Mouse (Mus musculus): Measurements from ENCODE around the gene Slc36a2. TPM values are rescaled to one million over a fixed set of nuclear protein-coding genes. Genes with fewer than 3 reads are reported as not detected.

Slc36a2 gene
- polyA plus RNA-seq, 1 experiment from 2014 or later, result not detected

DNA sequence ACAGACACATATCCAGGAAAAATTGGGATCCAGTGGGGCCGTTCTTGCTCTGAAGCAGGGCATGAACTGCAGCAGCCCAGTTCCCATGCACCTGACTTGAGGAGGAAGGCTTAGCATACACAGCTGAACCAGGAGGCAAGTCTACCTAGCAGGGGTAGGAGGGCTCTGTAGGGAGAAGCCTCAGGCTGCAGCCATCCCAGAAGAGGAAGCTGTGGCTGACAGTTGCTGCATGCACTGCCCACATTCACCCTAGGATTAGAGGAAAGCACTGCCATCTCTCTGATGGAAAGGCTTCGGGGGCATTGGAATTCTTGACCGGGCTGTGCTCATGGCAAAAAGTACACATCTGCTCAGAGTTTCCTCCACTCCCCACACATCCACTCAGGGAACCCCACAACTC, 5.0 kb downstream of the Slc36a2 start:
- H3K4me2 ChIP-seq (replicated peaks), result no peak overlapping the region
- H3K4me1 ChIP-seq, result no peaks in the 10 kb centered on the region
- no peak overlapping the region for H3K4me3 ChIP-seq
- no peak for ATAC-seq (ENCODE audit: low FRiP score, low read depth)
- no peaks in the 10 kb centered on the region for H3K9me3 ChIP-seq
- no peaks in the 10 kb centered on the region for H3K36me3 ChIP-seq
- no peak overlapping the region for H3K27ac ChIP-seq (replicated peaks)
- H3K27me3 ChIP-seq, result no peaks in the 10 kb centered on the region
- WGBS, result 91% methylated on average over 3 of the region's 3 CpGs
- H3K9ac ChIP-seq (replicated peaks), result no peak overlapping the region

DNA sequence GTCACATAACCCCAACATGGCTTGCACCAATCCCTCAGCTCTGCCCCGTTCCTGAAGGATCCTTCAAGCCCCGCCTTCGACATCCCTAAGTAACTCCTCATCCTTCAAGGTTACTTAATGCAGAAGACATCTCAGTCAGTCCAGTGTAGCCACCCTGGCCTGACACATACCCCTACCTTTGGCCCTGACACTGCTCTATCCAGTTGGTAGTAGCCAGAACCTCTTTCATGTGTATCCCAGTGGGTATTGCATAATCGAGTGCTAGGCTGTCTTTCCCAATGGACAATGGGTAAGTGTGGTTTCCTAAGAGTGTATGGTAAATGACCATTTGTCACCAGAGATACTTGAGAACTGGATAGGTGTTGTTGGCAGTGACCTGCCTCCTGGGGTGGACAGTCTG, 6.0 kb downstream of the Slc36a2 start:
- Histone ChIP-seq H3K9ac (replicated peaks) (no peak overlapping the region), H3K4me3 (no peak overlapping the region), H3K27me3 (no peaks in the 10 kb centered on the region), H3K9me3 (no peaks in the 10 kb centered on the region), H3K27ac (replicated peaks) (no peak overlapping the region), H3K4me1 (no peaks in the 10 kb centered on the region), H3K4me2 (replicated peaks) (no peak overlapping the region), H3K36me3 (no peaks in the 10 kb centered on the region)
- no peak for ATAC-seq (ENCODE audit: low FRiP score, low read depth)
- WGBS, result 89% methylated on average over 4 of the region's 4 CpGs

DNA sequence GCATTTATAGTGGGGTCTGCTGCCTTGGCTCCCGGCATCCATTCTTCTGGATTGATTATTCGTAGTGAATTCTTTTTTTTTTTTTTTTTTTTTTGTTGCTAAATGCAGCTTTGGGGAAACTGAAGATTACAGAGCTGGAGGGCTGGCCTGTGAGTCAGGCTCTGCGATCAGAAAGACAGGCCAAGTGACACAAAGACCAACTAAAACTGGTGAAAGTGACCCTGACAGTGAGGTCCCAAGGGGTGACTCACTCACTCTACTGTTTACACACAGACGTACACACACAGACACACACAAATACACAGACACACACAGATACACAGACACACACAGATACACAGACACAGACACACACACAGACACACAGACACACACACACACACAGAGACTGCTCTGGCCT, 14.4 kb downstream of the Slc36a2 start:
- Histone ChIP-seq H3K36me3 (no peaks in the 10 kb centered on the region), H3K9me3 (no peaks in the 10 kb centered on the region), H3K4me3 (no peak overlapping the region), H3K4me1 (no peaks in the 10 kb centered on the region), H3K27ac (replicated peaks) (no peak overlapping the region), H3K4me2 (replicated peaks) (no peak overlapping the region), H3K9ac (replicated peaks) (no peak overlapping the region), H3K27me3 (no peaks in the 10 kb centered on the region)
- ATAC-seq (ENCODE audit: low FRiP score, low read depth), result no peak
- WGBS, result 73% methylated on average over 4 of the region's 4 CpGs

DNA sequence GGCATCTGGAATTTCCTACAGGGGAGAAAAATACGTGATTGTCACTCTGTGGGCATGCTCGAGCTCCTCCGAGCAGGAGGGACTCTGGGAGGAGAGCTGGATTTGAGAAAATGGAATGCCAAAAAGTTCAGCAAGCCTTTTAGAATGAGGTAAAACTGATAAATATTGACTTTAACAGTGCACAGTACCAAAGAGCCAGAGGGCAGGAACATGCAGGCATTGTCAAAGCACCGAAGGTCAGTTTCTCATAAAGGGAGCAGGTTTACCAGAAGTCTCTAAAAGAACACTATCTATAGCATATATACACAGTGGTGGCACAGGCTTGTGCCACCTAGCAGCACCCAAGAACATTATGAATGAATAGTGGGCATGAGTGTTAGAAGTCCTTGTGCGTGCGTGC, 16.0 kb downstream of the Slc36a2 start:
- no peaks in the 10 kb centered on the region for H3K36me3 ChIP-seq
- H3K9me3 ChIP-seq, result no peaks in the 10 kb centered on the region
- ATAC-seq (ENCODE audit: low FRiP score, low read depth), result no peak
- no peak overlapping the region for H3K27ac ChIP-seq (replicated peaks)
- H3K4me1 ChIP-seq, result no peaks in the 10 kb centered on the region
- WGBS, result 88% methylated on average over 6 of the region's 6 CpGs
- no peak overlapping the region for H3K4me3 ChIP-seq
- no peak overlapping the region for H3K4me2 ChIP-seq (replicated peaks)
- no peak overlapping the region for H3K9ac ChIP-seq (replicated peaks)
- no peaks in the 10 kb centered on the region for H3K27me3 ChIP-seq

DNA sequence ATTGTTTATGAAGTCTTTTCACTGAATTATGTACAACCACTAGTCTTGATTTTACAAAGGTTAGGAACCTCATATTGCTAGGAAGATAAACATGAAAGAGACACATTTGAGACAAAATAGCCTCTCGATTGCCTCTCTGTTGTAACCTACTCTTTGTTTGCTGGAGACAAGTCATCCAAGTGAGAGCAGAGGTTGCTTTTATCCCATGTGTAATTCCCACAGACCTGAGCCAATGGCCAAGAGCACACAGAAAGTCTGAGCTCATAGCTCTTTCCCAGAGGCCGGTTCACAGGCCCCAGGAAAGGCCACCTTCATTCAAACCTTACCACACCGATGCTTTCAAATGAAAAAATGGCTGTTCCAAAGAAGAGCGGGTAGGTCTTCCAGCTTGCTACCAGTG, 16.4 kb downstream of the Slc36a2 start:
- Histone ChIP-seq H3K9ac (replicated peaks) (no peak overlapping the region), H3K36me3 (no peaks in the 10 kb centered on the region), H3K4me3 (no peak overlapping the region), H3K27ac (replicated peaks) (no peak overlapping the region), H3K4me2 (replicated peaks) (no peak overlapping the region), H3K27me3 (no peaks in the 10 kb centered on the region), H3K9me3 (no peaks in the 10 kb centered on the region), H3K4me1 (no peaks in the 10 kb centered on the region)
- WGBS, result 85% methylated on average over 4 of the region's 4 CpGs
- ATAC-seq (ENCODE audit: low FRiP score, low read depth), result no peak

DNA sequence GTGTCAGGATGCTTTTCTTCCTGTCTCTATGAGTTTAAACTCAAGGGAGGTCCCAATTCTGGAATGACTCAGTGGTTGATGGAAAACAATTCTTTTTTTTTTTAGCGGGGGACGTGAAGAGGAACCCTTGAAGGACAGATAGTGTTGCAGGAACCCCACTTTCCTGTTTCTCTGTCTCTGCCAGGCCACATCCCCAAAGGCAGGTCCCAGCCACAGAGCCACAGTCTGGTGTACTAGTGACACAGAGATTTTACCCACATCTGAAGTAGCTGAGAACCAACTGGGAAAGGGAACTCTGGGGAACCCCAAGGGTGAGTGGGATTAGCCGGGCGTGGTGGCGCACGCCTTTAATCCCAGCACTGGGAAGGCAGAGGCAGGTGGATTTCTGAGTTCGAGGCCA, 19.1 kb downstream of the Slc36a2 start:
- H3K4me1 ChIP-seq, result no peaks in the 10 kb centered on the region
- H3K36me3 ChIP-seq, result no peaks in the 10 kb centered on the region
- no peak overlapping the region for H3K9ac ChIP-seq (replicated peaks)
- WGBS, result 84% methylated on average over 7 of the region's 7 CpGs
- H3K4me2 ChIP-seq (replicated peaks), result no peak overlapping the region
- no peaks in the 10 kb centered on the region for H3K27me3 ChIP-seq
- H3K4me3 ChIP-seq, result no peak overlapping the region
- no peaks in the 10 kb centered on the region for H3K9me3 ChIP-seq
- no peak overlapping the region for H3K27ac ChIP-seq (replicated peaks)
- no peak for ATAC-seq (ENCODE audit: low FRiP score, low read depth)

DNA sequence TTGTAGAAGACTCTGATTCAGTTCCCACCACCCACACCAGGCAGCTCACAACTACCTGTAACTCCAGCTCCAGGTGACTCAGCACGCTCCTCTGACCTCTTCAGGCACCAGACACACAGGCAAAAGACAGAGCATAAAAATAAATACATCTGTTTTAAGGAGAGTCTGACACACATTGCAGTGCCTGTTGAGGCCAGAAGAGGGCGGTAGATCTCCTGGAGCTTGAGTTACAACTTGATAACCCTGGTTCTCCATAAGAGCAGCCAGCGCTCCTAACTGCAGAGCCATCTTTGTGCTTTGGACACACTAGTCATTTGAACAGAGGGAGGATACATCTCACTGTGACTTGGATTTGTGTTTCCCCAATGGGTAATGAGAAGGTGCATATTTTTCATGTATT, 20.2 kb downstream of the Slc36a2 start:
- Histone ChIP-seq H3K9me3 (no peaks in the 10 kb centered on the region), H3K9ac (replicated peaks) (no peak overlapping the region), H3K4me3 (no peak overlapping the region), H3K27ac (replicated peaks) (no peak overlapping the region), H3K4me2 (replicated peaks) (no peak overlapping the region), H3K4me1 (no peaks in the 10 kb centered on the region), H3K36me3 (no peaks in the 10 kb centered on the region), H3K27me3 (no peaks in the 10 kb centered on the region)
- ATAC-seq (ENCODE audit: low FRiP score, low read depth), result no peak
- 59% methylated on average over 3 of the region's 3 CpGs for whole genome bisulfite sequencing

DNA sequence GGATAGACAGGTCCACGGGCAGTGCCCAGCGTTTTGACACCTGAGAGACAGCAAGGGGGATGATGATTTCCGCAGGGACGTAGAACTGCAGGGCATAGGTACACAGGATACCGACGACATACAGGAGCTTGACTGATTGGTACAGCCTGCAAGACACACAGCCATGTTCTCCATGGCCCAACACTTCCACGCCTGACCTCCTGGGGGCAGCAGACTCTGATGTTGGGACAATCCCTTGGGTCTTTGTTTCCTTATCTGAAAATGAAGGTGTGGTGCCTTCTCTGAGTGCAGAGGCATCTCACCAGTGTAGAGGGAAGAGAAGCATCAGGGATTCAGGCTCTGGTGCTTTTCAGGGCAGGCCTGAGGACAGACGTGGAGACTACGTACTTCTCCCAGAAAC, 22.2 kb downstream of the Slc36a2 start:
- Histone ChIP-seq H3K9ac (replicated peaks) (no peak overlapping the region), H3K4me3 (no peak overlapping the region), H3K27me3 (no peaks in the 10 kb centered on the region), H3K9me3 (no peaks in the 10 kb centered on the region), H3K27ac (replicated peaks) (no peak overlapping the region), H3K4me1 (no peaks in the 10 kb centered on the region), H3K4me2 (replicated peaks) (no peak overlapping the region), H3K36me3 (no peaks in the 10 kb centered on the region)
- ATAC-seq (ENCODE audit: low FRiP score, low read depth), result no peak
- 54% methylated on average over 9 of the region's 9 CpGs for WGBS

DNA sequence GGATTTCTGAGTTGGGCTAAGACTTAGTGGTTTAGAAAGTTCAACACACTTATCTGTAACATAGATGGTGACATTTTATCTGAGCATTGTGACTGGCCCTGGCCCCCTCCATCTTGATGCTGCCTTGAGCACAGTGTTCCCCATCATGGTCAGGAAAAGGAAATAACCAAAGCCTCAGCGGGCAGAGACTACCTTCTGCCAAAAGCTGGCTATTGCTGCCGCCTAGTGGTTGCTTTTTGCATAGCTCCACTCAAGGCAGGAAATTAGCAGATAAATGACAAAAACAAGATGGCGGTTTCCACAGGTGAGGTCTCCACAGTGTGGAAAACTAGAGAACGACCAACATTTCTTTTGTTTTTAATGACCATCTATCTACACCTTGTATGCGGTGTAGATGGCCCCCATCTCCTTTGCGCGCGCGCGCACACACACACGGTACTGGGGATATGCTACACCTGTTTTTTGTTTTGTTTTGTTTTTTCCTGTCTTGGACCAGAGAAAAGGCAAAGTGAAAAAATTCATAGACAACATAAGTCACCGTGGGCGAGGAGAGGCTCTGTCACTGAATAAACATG, 26.0 kb downstream of the Slc36a2 start:
- Histone ChIP-seq H3K27me3 (no peaks in the 10 kb centered on the region), H3K9me3 (no peaks in the 10 kb centered on the region), H3K4me3 (no peak overlapping the region), H3K36me3 (no peaks in the 10 kb centered on the region), H3K27ac (replicated peaks) (no peak overlapping the region), H3K4me2 (replicated peaks) (no peak overlapping the region), H3K9ac (replicated peaks) (no peak overlapping the region), H3K4me1 (no peaks in the 10 kb centered on the region)
- ATAC-seq (ENCODE audit: low FRiP score, low read depth), result no peak
- WGBS, result 53% methylated on average over 13 of the region's 13 CpGs

DNA sequence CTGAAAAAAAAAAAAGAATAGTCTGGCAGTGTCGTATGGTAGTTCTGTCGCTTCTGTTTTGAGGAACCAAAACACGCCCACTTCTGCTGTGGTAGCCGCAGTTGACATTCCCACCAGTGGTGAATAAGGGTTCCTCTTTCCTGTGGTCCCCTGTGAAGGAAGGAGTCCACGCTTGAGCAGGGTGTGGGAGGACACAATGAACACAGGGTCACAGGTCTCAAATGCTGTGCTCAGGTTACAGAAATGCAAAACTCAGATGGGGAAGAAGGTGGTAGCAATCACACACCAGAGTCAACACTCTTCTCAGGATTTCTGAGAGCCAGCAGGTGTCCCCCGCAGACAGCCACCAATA, 29.8 kb downstream of the Slc36a2 start:
- no peak for ATAC-seq (ENCODE audit: low FRiP score, low read depth)
- Histone ChIP-seq H3K4me1 (no peaks in the 10 kb centered on the region), H3K4me3 (no peak overlapping the region), H3K27ac (replicated peaks) (no peak overlapping the region), H3K9ac (replicated peaks) (no peak overlapping the region), H3K27me3 (no peaks in the 10 kb centered on the region), H3K9me3 (no peaks in the 10 kb centered on the region), H3K4me2 (replicated peaks) (no peak overlapping the region), H3K36me3 (no peaks in the 10 kb centered on the region)
- WGBS, result 84% methylated on average over 6 of the region's 6 CpGs

DNA sequence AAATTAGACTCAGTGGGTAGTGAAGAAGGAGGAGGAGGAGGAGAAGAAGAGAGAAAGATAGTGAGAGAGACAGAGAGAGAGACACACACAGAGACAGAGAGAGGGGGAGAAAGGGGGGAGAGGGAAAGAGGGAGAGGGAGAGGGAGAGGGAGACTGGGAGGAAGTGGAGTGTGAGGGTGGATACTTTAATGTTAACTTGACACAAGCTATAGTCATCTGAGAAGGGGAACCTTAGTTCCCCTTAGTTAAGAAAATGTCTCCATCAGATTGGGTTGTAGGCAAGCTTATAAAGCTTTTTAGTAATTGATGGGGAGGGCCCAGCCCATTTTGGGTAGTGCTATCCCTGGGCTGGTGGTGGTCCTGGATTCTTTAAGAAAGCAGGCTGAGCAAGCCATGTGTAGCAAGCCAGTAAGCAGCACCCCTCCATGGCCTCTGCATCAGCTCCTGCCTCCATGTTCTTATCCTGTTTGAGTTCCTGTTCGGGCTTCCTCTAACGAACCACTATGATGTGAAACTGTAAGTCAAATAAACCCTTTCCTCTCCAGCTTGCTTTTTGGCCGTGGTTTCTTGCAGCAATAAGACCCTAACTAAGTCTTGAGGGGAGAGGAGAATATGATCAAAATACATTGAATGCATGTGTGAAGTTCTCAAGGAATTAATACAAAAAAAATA, 30.3 kb downstream of the Slc36a2 start:
- no peaks in the 10 kb centered on the region for H3K27me3 ChIP-seq
- H3K36me3 ChIP-seq, result no peaks in the 10 kb centered on the region
- no peak overlapping the region for H3K9ac ChIP-seq (replicated peaks)
- no peak for ATAC-seq (ENCODE audit: low FRiP score, low read depth)
- H3K27ac ChIP-seq (replicated peaks), result no peak overlapping the region
- no peaks in the 10 kb centered on the region for H3K4me1 ChIP-seq
- no peak overlapping the region for H3K4me2 ChIP-seq (replicated peaks)
- H3K9me3 ChIP-seq, result no peaks in the 10 kb centered on the region
- WGBS, result 73% methylated on average over 3 of the region's 3 CpGs
- no peak overlapping the region for H3K4me3 ChIP-seq

DNA sequence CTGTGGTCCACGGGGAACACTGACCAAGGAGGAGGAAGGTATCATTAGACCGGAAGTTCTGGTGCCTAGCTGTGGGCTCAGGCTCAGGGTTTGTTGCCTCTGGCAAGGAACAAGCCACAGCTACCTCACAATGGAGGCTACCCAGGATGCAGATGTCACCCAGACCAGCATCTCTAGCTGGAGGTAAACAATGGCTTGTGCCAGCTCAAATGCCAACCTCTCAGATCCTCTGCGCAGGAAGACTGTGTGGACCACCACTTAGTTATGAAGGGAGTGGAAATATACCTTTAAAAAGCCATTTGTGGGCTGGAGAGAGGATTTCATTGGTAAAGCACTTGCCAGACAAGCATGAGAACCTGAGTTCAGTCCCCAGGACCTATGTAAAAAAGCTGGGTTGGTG, 33.3 kb downstream of the Slc36a2 start, which contains the start of gene Slc36a3:
TSS of gene Slc36a3 (minus strand) at position 101 of the 400 bp plus-strand sequence.
- H3K9me3 ChIP-seq, result no peaks in the 10 kb centered on the region
- H3K4me1 ChIP-seq, result no peaks in the 10 kb centered on the region
- WGBS, result 80% methylated on average over 3 of the region's 3 CpGs
- H3K4me2 ChIP-seq (replicated peaks), result no peak within 1 kb of the TSS
- H3K4me3 ChIP-seq, result no peak within 1 kb of the TSS
- H3K36me3 ChIP-seq, result no peaks in the 10 kb centered on the region
- no peak for ATAC-seq (ENCODE audit: low FRiP score, low read depth)
- no peaks in the 10 kb centered on the region for H3K27me3 ChIP-seq
- no peak within 1 kb of the TSS for H3K9ac ChIP-seq (replicated peaks)
- no peak within 1 kb of the TSS for H3K27ac ChIP-seq (replicated peaks)

DNA sequence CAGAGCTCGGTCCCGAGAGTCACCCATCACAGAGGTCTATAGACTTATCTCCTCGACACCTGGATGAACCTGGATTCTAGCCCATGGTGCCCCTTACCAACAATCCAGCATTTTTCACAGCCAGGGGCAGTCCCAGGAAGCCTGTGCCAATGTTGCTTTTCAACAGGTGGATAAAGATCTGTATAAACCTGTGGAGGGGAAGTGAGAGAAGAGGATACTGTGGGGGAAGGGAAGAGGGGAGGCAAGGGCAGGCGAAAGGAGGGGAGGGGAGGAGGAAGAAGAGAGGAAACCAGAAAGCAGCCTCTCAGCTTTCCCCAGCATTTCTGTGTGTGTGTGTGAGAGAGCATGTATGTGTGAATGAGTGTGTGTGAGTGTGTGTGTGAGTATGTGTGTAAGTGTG, 36.4 kb downstream of the Slc36a2 start:
- no peaks in the 10 kb centered on the region for H3K27me3 ChIP-seq
- no peak overlapping the region for H3K4me2 ChIP-seq (replicated peaks)
- H3K36me3 ChIP-seq, result no peaks in the 10 kb centered on the region
- no peak for ATAC-seq (ENCODE audit: low FRiP score, low read depth)
- 83% methylated on average over 4 of the region's 4 CpGs for WGBS
- no peaks in the 10 kb centered on the region for H3K4me1 ChIP-seq
- no peak overlapping the region for H3K4me3 ChIP-seq
- no peak overlapping the region for H3K9ac ChIP-seq (replicated peaks)
- H3K9me3 ChIP-seq, result no peaks in the 10 kb centered on the region
- H3K27ac ChIP-seq (replicated peaks), result no peak overlapping the region
